Mouse (Mus musculus) ES-Bruce4 (cell line): ENCODE results near the gene Kat7.

ENCODE experiments used
- CTCF ChIP-seq: IDR thresholded peaks from one replicate; pipeline ENCODE4 v1.8.1; 2011; ENCODE audit warnings: low read depth, low read length
- EP300 ChIP-seq: IDR thresholded peaks from 2 replicates; pipeline ENCODE4 v1.6.1; 2011; ENCODE audit warnings: low read depth, low read length; ENCODE audit not compliant: insufficient read depth
- POLR2A ChIP-seq: IDR thresholded peaks from one replicate; pipeline ENCODE4 v1.8.1; 2011; ENCODE audit warnings: low read length; ENCODE audit not compliant: insufficient read depth

DNA sequence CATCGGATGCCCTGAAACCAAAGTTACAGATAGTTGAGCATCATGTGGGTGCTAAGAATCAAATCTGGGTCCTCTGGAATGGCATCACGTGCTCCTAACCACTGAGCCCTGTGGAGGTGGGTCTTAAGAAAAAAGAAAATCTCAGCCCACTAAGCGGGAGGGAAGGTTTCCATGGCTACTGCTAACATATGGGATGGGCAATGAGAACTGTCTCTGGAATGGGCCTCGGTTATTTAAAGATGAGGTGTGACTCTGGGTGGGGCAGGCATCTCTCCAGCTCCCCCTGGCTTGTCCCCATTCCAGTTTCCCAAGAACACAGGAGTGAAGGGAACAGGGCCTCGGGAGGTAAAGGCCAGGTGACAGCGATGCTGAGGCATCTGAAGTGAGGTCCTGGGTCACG lies 64.6 kb downstream of the Kat7 start:
- no peak for TF ChIP-seq CTCF
- no peak for TF ChIP-seq POLR2A
- no peak for TF ChIP-seq EP300
